Mouse (Mus musculus) adrenal gland, postnatal 36 days (tissue): ENCODE data around the gene Zfp111. TPM values are rescaled to one million over a fixed set of nuclear protein-coding genes. Genes with fewer than 3 reads are reported as not detected.

ENCODE experiments used
- total RNA-seq, 2 experiments: library from RNA; stranded (reverse); gene quantifications; 2 replicates each; pipeline ENCODE4 v1.2.3; 2021

The Zfp111 gene
- total RNA-seq, 2 experiments from 2014 or later, result 8.1 to 9.9 TPM

Other genes with a start within 250 kb of the Zfp111 start
- gene Vmn1r181, start 236.8 kb downstream of the Zfp111 start, total RNA-seq, result not detected
- gene V1rd19, start 209.8 kb downstream of the Zfp111 start, total RNA-seq, result not detected
- not detected for gene Vmn1r183, start 158.2 kb downstream of the Zfp111 start, total RNA-seq
- gene Zfp180, start 129.5 kb downstream of the Zfp111 start, total RNA-seq, result 10 to 100 TPM; 23.3 to 26.3 TPM
- gene Zfp112, start 99.1 kb downstream of the Zfp111 start, total RNA-seq, result 1 to 10 TPM; 2.8 to 3.4 TPM
- gene Zfp235, start 77.3 kb downstream of the Zfp111 start, total RNA-seq, result 1 to 10 TPM; 8.8 TPM
- gene Zfp114, start 36.4 kb downstream of the Zfp111 start, total RNA-seq, result under 1 TPM; 0.20 to 0.70 TPM
- gene Zfp109, start 26.1 kb upstream of the Zfp111 start, total RNA-seq, result 1 to 10 TPM; 3.4 to 3.8 TPM
- gene Zfp108, start 43.4 kb upstream of the Zfp111 start, total RNA-seq, result 1 to 10 TPM; 2.0 to 2.1 TPM
- gene Zfp93, start 59.0 kb upstream of the Zfp111 start, total RNA-seq, result 1 to 10 TPM; 4.7 to 5.2 TPM
- 10 to 100 TPM in 1 of 2 experiments, 1 to 10 TPM in 1; 8.8 to 10.3 TPM for gene Zfp61, start 89.8 kb upstream of the Zfp111 start, total RNA-seq
- gene Zfp94, start 105.2 kb upstream of the Zfp111 start, total RNA-seq, result 1 to 10 TPM; 3.1 to 4.0 TPM
- gene Tescl, start 122.5 kb upstream of the Zfp111 start, total RNA-seq, result under 1 TPM; 0.36 to 0.56 TPM
- gene Lypd5, start 137.8 kb upstream of the Zfp111 start, total RNA-seq, result not detected
- 1 to 10 TPM in 1 of 2 experiments, under 1 TPM in 1; 0.79 to 1.3 TPM for gene Kcnn4, start 158.8 kb upstream of the Zfp111 start, total RNA-seq
- gene Smg9, start 188.2 kb upstream of the Zfp111 start, total RNA-seq, result 10 to 100 TPM; 17.8 to 21.1 TPM
- not detected for gene Irgc1, start 240.9 kb upstream of the Zfp111 start, total RNA-seq